Mouse (Mus musculus): Measurements from ENCODE around the gene Card19. TPM values are rescaled to one million over a fixed set of nuclear protein-coding genes. Genes with fewer than 3 reads are reported as not detected.

Gene Card19
- total RNA-seq, 1 experiment, result 16.9 TPM

DNA sequence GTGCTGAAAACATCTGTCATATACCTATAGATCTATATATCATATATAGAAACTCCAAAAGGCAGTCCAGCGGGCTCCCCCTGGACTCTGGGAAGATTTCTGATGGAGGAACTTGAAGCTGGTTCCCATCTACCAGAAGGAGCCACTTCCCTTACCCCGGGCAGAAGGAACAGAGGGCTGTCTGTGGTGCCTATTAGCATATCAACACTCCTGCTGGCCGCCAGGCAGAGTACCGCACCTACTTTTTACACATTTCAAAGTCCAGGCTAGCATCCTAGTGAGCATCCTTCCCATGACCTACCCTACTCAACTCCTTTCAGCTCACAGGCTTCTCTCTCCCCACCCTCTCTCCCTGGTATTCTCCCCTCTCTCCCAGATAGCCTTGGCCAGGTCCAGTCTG is 9.8 kb upstream of the Card19 start:
- in situ Hi-C loops (cut with MboI; ENCODE audit: low sequenced_read_pairs in 2 of 2, unreplicated experiment in 2 of 2), result no loop called here
- Histone ChIP-seq H3K9ac (ENCODE audit: insufficient read depth, low read depth, low read length, poor library complexity, severe bottlenecking) (no peak overlapping the region), H3K4me3 (ENCODE audit: insufficient read depth in 1 of 2, low read depth in 1 of 2, low read length in 2 of 2, poor library complexity in 1 of 2, severe bottlenecking in 1 of 2) (no peak overlapping the region), H3K9me3 (ENCODE audit: control insufficient read depth, insufficient read depth, low read depth, low read length) (no peaks in the 10 kb centered on the region), H3K27ac (ENCODE audit: insufficient read depth, low read depth, low read length, poor library complexity, severe bottlenecking) (no peak overlapping the region), H3K36me3 (ENCODE audit: control insufficient read depth, insufficient read depth, low read length, poor library complexity, severe bottlenecking) (no peaks in the 10 kb centered on the region), H3K4me1 (ENCODE audit: control insufficient read depth in 2 of 2, insufficient read depth in 2 of 2, low read length in 2 of 2, poor library complexity in 1 of 2) (peaks cover 5% of the 10 kb centered on the region in 2 experiments; a peak in 2 of 4 replicates)
- DNase-seq (ENCODE audit: low read depth, low spot score), result no peak
- TF ChIP-seq ZNF384 (IDR thresholded peaks at IDR 0.05; ENCODE audit: low read depth, low read length) (no peak), CHD2 (IDR thresholded peaks at IDR 0.05; ENCODE audit: low read depth, low read length) (no peak), MAFK (IDR thresholded peaks at IDR 0.05; ENCODE audit: insufficient read depth, low read depth, low read length) (no peak)

DNA sequence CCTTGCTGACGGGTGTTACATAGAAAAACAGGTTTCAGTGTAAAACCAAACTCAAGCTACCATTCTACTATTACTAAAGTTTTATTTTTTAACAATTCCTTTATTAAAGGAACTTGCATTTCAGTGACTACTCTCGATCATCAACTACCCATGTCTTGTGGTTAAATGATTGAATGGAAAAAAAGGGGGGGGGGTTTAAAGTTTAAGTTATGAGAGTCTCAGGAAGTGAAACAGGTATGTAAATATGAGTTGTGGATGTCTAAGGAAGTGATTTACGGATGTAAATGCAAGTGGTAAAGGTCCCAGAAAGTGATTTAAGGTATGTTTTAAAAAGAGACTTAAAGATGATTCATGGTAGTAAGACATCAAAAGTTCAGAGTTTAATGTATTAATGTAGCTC is 9.3 kb upstream of the Card19 start:
- Histone ChIP-seq H3K36me3 (ENCODE audit: control insufficient read depth, insufficient read depth, low read length, poor library complexity, severe bottlenecking) (no peaks in the 10 kb centered on the region), H3K9ac (ENCODE audit: insufficient read depth, low read depth, low read length, poor library complexity, severe bottlenecking) (no peak overlapping the region), H3K9me3 (ENCODE audit: control insufficient read depth, insufficient read depth, low read depth, low read length) (no peaks in the 10 kb centered on the region), H3K4me3 (ENCODE audit: insufficient read depth in 1 of 2, low read depth in 1 of 2, low read length in 2 of 2, poor library complexity in 1 of 2, severe bottlenecking in 1 of 2) (no peak overlapping the region), H3K4me1 (ENCODE audit: control insufficient read depth in 2 of 2, insufficient read depth in 2 of 2, low read length in 2 of 2, poor library complexity in 1 of 2) (peaks cover 5% of the 10 kb centered on the region in 2 experiments; a peak in 2 of 4 replicates), H3K27ac (ENCODE audit: insufficient read depth, low read depth, low read length, poor library complexity, severe bottlenecking) (no peak overlapping the region)
- in situ Hi-C loops (cut with MboI; ENCODE audit: low sequenced_read_pairs in 2 of 2, unreplicated experiment in 2 of 2), result no loop called here
- TF ChIP-seq MAFK (IDR thresholded peaks at IDR 0.05; ENCODE audit: insufficient read depth, low read depth, low read length), result no peak
- TF ChIP-seq ZNF384 (IDR thresholded peaks at IDR 0.05; ENCODE audit: low read depth, low read length), result no peak
- TF ChIP-seq HCFC1 (IDR thresholded peaks at IDR 0.05; ENCODE audit: borderline replicate concordance, insufficient read depth, low read length), result no peak
- no peak for TF ChIP-seq ZC3H11A (IDR thresholded peaks at IDR 0.05; ENCODE audit: borderline replicate concordance, low read depth, low read length)
- TF ChIP-seq CHD2 (IDR thresholded peaks at IDR 0.05; ENCODE audit: low read depth, low read length), result no peak
- DNase-seq (ENCODE audit: low read depth, low spot score), result no peak

- Histone ChIP-seq H3K9me3 (ENCODE audit: control insufficient read depth, insufficient read depth, low read depth, low read length) (no peaks in the 10 kb centered on the region), H3K4me1 (ENCODE audit: control insufficient read depth in 2 of 2, insufficient read depth in 2 of 2, low read length in 2 of 2, poor library complexity in 1 of 2) (peaks cover 5% of the 10 kb centered on the region in 2 experiments; a peak in 2 of 4 replicates), H3K4me3 (ENCODE audit: insufficient read depth in 1 of 2, low read depth in 1 of 2, low read length in 2 of 2, poor library complexity in 1 of 2, severe bottlenecking in 1 of 2) (no peak overlapping the region), H3K36me3 (ENCODE audit: control insufficient read depth, insufficient read depth, low read length, poor library complexity, severe bottlenecking) (no peaks in the 10 kb centered on the region), H3K27ac (ENCODE audit: insufficient read depth, low read depth, low read length, poor library complexity, severe bottlenecking) (no peak overlapping the region), H3K9ac (ENCODE audit: insufficient read depth, low read depth, low read length, poor library complexity, severe bottlenecking) (no peak overlapping the region)
- no peak for DNase-seq (ENCODE audit: low read depth, low spot score)
- in situ Hi-C loops (cut with MboI; ENCODE audit: low sequenced_read_pairs in 2 of 2, unreplicated experiment in 2 of 2), result no loop called here
- no peak for TF ChIP-seq MAFK (IDR thresholded peaks at IDR 0.05; ENCODE audit: insufficient read depth, low read depth, low read length)
- no peak for TF ChIP-seq CHD2 (IDR thresholded peaks at IDR 0.05; ENCODE audit: low read depth, low read length)
- no peak for TF ChIP-seq ZC3H11A (IDR thresholded peaks at IDR 0.05; ENCODE audit: borderline replicate concordance, low read depth, low read length)
- TF ChIP-seq ZNF384 (IDR thresholded peaks at IDR 0.05; ENCODE audit: low read depth, low read length), result no peak
- no peak for TF ChIP-seq HCFC1 (IDR thresholded peaks at IDR 0.05; ENCODE audit: borderline replicate concordance, insufficient read depth, low read length)
Observed at GRCm38 (mm10) chr13:49224729-49225128, 8.9 kb upstream of the Card19 start.

DNA sequence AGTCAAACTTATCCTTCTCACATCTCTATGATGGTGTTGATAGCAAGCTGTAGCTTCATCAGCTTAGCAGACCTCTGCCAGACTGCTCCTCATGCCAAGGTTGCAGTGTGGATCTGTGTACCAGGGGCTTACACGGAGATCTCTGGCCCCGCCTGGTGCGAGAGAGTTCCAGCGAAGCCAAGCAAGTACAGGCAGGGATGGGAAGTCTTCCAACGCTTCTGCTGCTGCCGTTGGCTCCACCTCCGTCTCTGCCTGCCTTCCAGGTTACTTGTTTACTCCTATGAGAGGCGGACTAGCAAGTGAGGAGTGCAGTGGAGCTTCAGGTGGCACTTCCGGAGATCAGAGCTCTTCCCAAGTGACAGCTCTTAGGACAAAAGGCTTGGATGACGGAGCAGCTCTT is 8.5 kb upstream of the Card19 start:
- Histone ChIP-seq H3K4me1 (ENCODE audit: control insufficient read depth in 2 of 2, insufficient read depth in 2 of 2, low read length in 2 of 2, poor library complexity in 1 of 2) (peaks cover 5% of the 10 kb centered on the region in 2 experiments; a peak in 2 of 4 replicates), H3K36me3 (ENCODE audit: control insufficient read depth, insufficient read depth, low read length, poor library complexity, severe bottlenecking) (no peaks in the 10 kb centered on the region), H3K9ac (ENCODE audit: insufficient read depth, low read depth, low read length, poor library complexity, severe bottlenecking) (no peak overlapping the region), H3K9me3 (ENCODE audit: control insufficient read depth, insufficient read depth, low read depth, low read length) (no peaks in the 10 kb centered on the region), H3K27ac (ENCODE audit: insufficient read depth, low read depth, low read length, poor library complexity, severe bottlenecking) (no peak overlapping the region), H3K4me3 (ENCODE audit: insufficient read depth in 1 of 2, low read depth in 1 of 2, low read length in 2 of 2, poor library complexity in 1 of 2, severe bottlenecking in 1 of 2) (no peak overlapping the region)
- TF ChIP-seq ZNF384 (IDR thresholded peaks at IDR 0.05; ENCODE audit: low read depth, low read length) (no peak), MAFK (IDR thresholded peaks at IDR 0.05; ENCODE audit: insufficient read depth, low read depth, low read length) (no peak), CHD2 (IDR thresholded peaks at IDR 0.05; ENCODE audit: low read depth, low read length) (no peak), HCFC1 (IDR thresholded peaks at IDR 0.05; ENCODE audit: borderline replicate concordance, insufficient read depth, low read length) (no peak), ZC3H11A (IDR thresholded peaks at IDR 0.05; ENCODE audit: borderline replicate concordance, low read depth, low read length) (no peak)
- in situ Hi-C loops (cut with MboI; ENCODE audit: low sequenced_read_pairs in 2 of 2, unreplicated experiment in 2 of 2), result no loop called here
- no peak for DNase-seq (ENCODE audit: low read depth, low spot score)

DNA sequence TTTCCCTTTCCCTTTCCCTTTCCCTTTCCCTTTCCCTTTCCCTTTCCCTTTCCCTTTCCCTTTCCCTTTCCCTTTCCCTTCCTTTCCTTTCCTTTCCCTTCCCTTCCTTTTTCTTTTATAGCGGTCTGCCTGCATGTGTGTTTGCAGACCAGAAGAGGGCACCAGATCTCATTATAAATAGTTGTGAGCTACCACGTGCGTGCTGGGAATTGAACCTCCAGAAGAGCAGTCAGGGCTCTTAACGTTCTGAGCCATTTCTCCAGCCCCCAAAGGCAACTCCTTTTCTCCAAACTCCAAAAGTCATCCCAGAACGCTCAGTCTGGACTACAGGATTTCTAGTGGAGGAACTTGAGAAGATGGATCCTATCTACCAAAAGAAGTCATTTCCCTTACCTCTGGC is 5.1 kb upstream of the Card19 start:
- in situ Hi-C loops (cut with MboI; ENCODE audit: low sequenced_read_pairs in 2 of 2, unreplicated experiment in 2 of 2), result no loop called here
- no peak overlapping the region for H3K4me3 ChIP-seq (ENCODE audit: insufficient read depth in 1 of 2, low read depth in 1 of 2, low read length in 2 of 2, poor library complexity in 1 of 2, severe bottlenecking in 1 of 2)
- TF ChIP-seq HCFC1 (IDR thresholded peaks at IDR 0.05; ENCODE audit: borderline replicate concordance, insufficient read depth, low read length) (no peak), MAFK (IDR thresholded peaks at IDR 0.05; ENCODE audit: insufficient read depth, low read depth, low read length) (no peak), CHD2 (IDR thresholded peaks at IDR 0.05; ENCODE audit: low read depth, low read length) (no peak), ZNF384 (IDR thresholded peaks at IDR 0.05; ENCODE audit: low read depth, low read length) (no peak), ZC3H11A (IDR thresholded peaks at IDR 0.05; ENCODE audit: borderline replicate concordance, low read depth, low read length) (no peak)
- H3K9me3 ChIP-seq (ENCODE audit: control insufficient read depth, insufficient read depth, low read depth, low read length), result no peaks in the 10 kb centered on the region
- peaks cover 5% of the 10 kb centered on the region in 2 experiments; a peak in 2 of 4 replicates for H3K4me1 ChIP-seq (ENCODE audit: control insufficient read depth in 2 of 2, insufficient read depth in 2 of 2, low read length in 2 of 2, poor library complexity in 1 of 2)
- DNase-seq (ENCODE audit: low read depth, low spot score), result no peak
- H3K9ac ChIP-seq (ENCODE audit: insufficient read depth, low read depth, low read length, poor library complexity, severe bottlenecking), result no peak overlapping the region
- H3K27ac ChIP-seq (ENCODE audit: insufficient read depth, low read depth, low read length, poor library complexity, severe bottlenecking), result no peak overlapping the region
- H3K36me3 ChIP-seq (ENCODE audit: control insufficient read depth, insufficient read depth, low read length, poor library complexity, severe bottlenecking), result no peaks in the 10 kb centered on the region

Data from ES-E14 (cell line).